Mouse (Mus musculus) myocyte (in vitro differentiated cells): Measurements from ENCODE around the gene Fam49a. TPM values are rescaled to one million over a fixed set of nuclear protein-coding genes. Genes with fewer than 3 reads are reported as not detected.

Experiments used
- H3K27me3 ChIP-seq: one replicate; pipeline ENCODE4 v1.6.1; 2011; ENCODE audit not compliant: control insufficient read depth, insufficient read depth, insufficient read length
- H3K36me3 ChIP-seq: one replicate; pipeline ENCODE4 v1.6.1; 2011; ENCODE audit not compliant: control insufficient read depth, insufficient read depth
- H3K4me2 ChIP-seq: one replicate; pipeline ENCODE4 v1.6.1; 2011; ENCODE audit warnings: low read depth, control low read depth
- H3K4me3 ChIP-seq: one replicate; pipeline ENCODE4 v1.5.1; 2011; ENCODE audit warnings: mild to moderate bottlenecking, control low read depth, moderate library complexity
- H3K79me2 ChIP-seq: one replicate; pipeline ENCODE4 v1.6.1; 2011; ENCODE audit not compliant: control insufficient read depth, insufficient read depth
- H3ac ChIP-seq: one replicate; pipeline ENCODE4 v1.6.1; 2011; ENCODE audit not compliant: control insufficient read depth, insufficient read length
- CEBPB ChIP-seq: IDR thresholded peaks from 2 replicates; pipeline ENCODE4 v1.6.1; 2011; ENCODE audit warnings: mild to moderate bottlenecking, moderate library complexity; ENCODE audit not compliant: poor library complexity, insufficient read depth, severe bottlenecking
- E2F4 ChIP-seq: IDR thresholded peaks from one replicate; pipeline ENCODE4 v1.6.1; 2011; ENCODE audit warnings: mild to moderate bottlenecking, control low read depth, moderate library complexity; ENCODE audit not compliant: insufficient read depth
- MAX ChIP-seq: IDR thresholded peaks from one replicate; pipeline ENCODE4 v1.6.1; 2011; ENCODE audit warnings: low read depth, mild to moderate bottlenecking, control low read depth
- MYOD1 ChIP-seq, 3 experiments: IDR thresholded peaks; one replicate each; pipeline ENCODE4 v1.6.1; 2011; ENCODE audit warnings: control low read depth in 2 of 3, low read depth in 2 of 3, mild to moderate bottlenecking in 2 of 3, moderate library complexity in 1 of 3; ENCODE audit not compliant: insufficient read length in 2 of 3, control insufficient read depth in 1 of 3
- MYOG ChIP-seq, 3 experiments: IDR thresholded peaks; one replicate each; pipeline ENCODE4 v1.6.1; 2011; ENCODE audit warnings: control low read depth in 2 of 3, low read depth in 2 of 3, mild to moderate bottlenecking in 2 of 3; ENCODE audit not compliant: insufficient read length in 2 of 3, control insufficient read depth in 1 of 3, insufficient read depth in 1 of 3
- POLR2A ChIP-seq: IDR thresholded peaks from one replicate; pipeline ENCODE4 v1.6.1; 2011; ENCODE audit warnings: low read depth, mild to moderate bottlenecking, control low read depth, moderate library complexity; ENCODE audit not compliant: insufficient read length
- POLR2AphosphoS2 ChIP-seq: IDR thresholded peaks from one replicate; pipeline ENCODE4 v1.6.1; 2011; ENCODE audit warnings: low read depth, control low read depth; ENCODE audit not compliant: insufficient read length
- REST ChIP-seq: IDR thresholded peaks from one replicate; pipeline ENCODE4 v1.6.1; 2011; ENCODE audit warnings: mild to moderate bottlenecking, control low read depth, moderate library complexity; ENCODE audit not compliant: insufficient read depth, insufficient read length
- SRF ChIP-seq: IDR thresholded peaks from one replicate; pipeline ENCODE4 v1.6.1; 2011; ENCODE audit warnings: low read depth; ENCODE audit not compliant: control insufficient read depth, insufficient read length
- TCF12 ChIP-seq: IDR thresholded peaks from one replicate; pipeline ENCODE4 v1.6.1; 2011; ENCODE audit warnings: mild to moderate bottlenecking, control low read depth; ENCODE audit not compliant: poor library complexity, insufficient read depth, severe bottlenecking
- TCF3 ChIP-seq: IDR thresholded peaks from one replicate; pipeline ENCODE4 v1.6.1; 2011; ENCODE audit warnings: low read depth, control low read depth; ENCODE audit not compliant: insufficient read length
- USF1 ChIP-seq: IDR thresholded peaks from one replicate; pipeline ENCODE4 v1.6.1; 2011; ENCODE audit warnings: low read depth, mild to moderate bottlenecking, control low read depth, moderate library complexity
- polyA plus RNA-seq: library from polyadenylated mRNA; unstranded; fragments of >200 nt; fragmentation: generic; extraction: Trizol; gene quantifications from one replicate; pipeline ENCODE4 v1.2.1, GENCODE M21; 2012; ENCODE audit warnings: missing spikeins

The Fam49a gene
- polyA plus RNA-seq, 1 experiment = not detected

- TF ChIP-seq POLR2A = no peak
- no peak for TF ChIP-seq POLR2AphosphoS2
- TF ChIP-seq TCF3 = no peak
- no peak for TF ChIP-seq E2F4
- no peak for TF ChIP-seq SRF
- TF ChIP-seq CEBPB = no peak
- no peak for TF ChIP-seq USF1
- TF ChIP-seq MYOG (IDR thresholded peaks at IDR 0.05; ENCODE audit: control insufficient read depth in 1 of 3, insufficient read depth in 1 of 3, insufficient read length in 2 of 3, low read depth in 2 of 3) = no peak
- no peak for TF ChIP-seq MYOD1 (IDR thresholded peaks at IDR 0.05; ENCODE audit: control insufficient read depth in 1 of 3, insufficient read length in 2 of 3, low read depth in 2 of 3)
- TF ChIP-seq TCF12 = no peak
- TF ChIP-seq REST = no peak
- TF ChIP-seq MAX = no peak
- Histone ChIP-seq H3K4me2 (no peak overlapping the region), H3K4me3 (no peak overlapping the region), H3K36me3 (no peaks in the 10 kb centered on the region), H3K27me3 (no peaks in the 10 kb centered on the region), H3K79me2 (no peaks in the 10 kb centered on the region), H3ac (no peak overlapping the region)
These were observed 159.6 kb downstream of the Fam49a start for GRCm38 (mm10) chr12:12421580-12421878.

- TF ChIP-seq TCF12 (no peak), SRF (no peak), REST (no peak), POLR2A (no peak), MYOD1 (IDR thresholded peaks at IDR 0.05; ENCODE audit: control insufficient read depth in 1 of 3, insufficient read length in 2 of 3, low read depth in 2 of 3) (no peak), MYOG (IDR thresholded peaks at IDR 0.05; ENCODE audit: control insufficient read depth in 1 of 3, insufficient read depth in 1 of 3, insufficient read length in 2 of 3, low read depth in 2 of 3) (no peak), USF1 (no peak), CEBPB (no peak)
- no peak overlapping the region for H3K4me2 ChIP-seq
These were observed 163.2 kb downstream of the Fam49a start for GRCm38 (mm10) chr12:12425188-12425587.

GRCm38 (mm10) chr12:12427285-12427684 is 165.3 kb downstream of the Fam49a start:
- Histone ChIP-seq H3K27me3 (no peaks in the 10 kb centered on the region), H3ac (no peak overlapping the region), H3K79me2 (no peaks in the 10 kb centered on the region), H3K4me2 (no peak overlapping the region), H3K36me3 (no peaks in the 10 kb centered on the region), H3K4me3 (no peak overlapping the region)
- no peak for TF ChIP-seq MYOD1 (IDR thresholded peaks at IDR 0.05; ENCODE audit: control insufficient read depth in 1 of 3, insufficient read length in 2 of 3, low read depth in 2 of 3)
- TF ChIP-seq POLR2AphosphoS2 = no peak
- no peak for TF ChIP-seq REST
- no peak for TF ChIP-seq CEBPB
- TF ChIP-seq USF1 = no peak

More at GRCm38 (mm10) chr12:12425188-12425587, 163.2 kb downstream of the Fam49a start:
- Histone ChIP-seq H3K27me3 (no peaks in the 10 kb centered on the region), H3ac (no peak overlapping the region), H3K36me3 (no peaks in the 10 kb centered on the region), H3K4me3 (no peak overlapping the region), H3K79me2 (no peaks in the 10 kb centered on the region)

GRCm38 (mm10) chr12:12428886-12429285 is 166.9 kb downstream of the Fam49a start:
- Histone ChIP-seq H3K4me3 (no peak overlapping the region), H3K79me2 (no peaks in the 10 kb centered on the region), H3K4me2 (no peak overlapping the region), H3K27me3 (no peaks in the 10 kb centered on the region), H3ac (no peak overlapping the region), H3K36me3 (no peaks in the 10 kb centered on the region)
- TF ChIP-seq POLR2A (no peak), POLR2AphosphoS2 (no peak)
